Mouse (Mus musculus): Measurements from ENCODE around the gene Lrch1.

- no peak for TF ChIP-seq CTCF (IDR thresholded peaks at IDR 0.05)
- TF ChIP-seq EP300 (IDR thresholded peaks at IDR 0.05; ENCODE audit: insufficient read depth, low read depth, low read length), result no peak
- TF ChIP-seq POLR2A (IDR thresholded peaks at IDR 0.05; ENCODE audit: insufficient read depth, low read depth, low read length), result no peak
These were observed 38.0 kb upstream of the Lrch1 start for GRCm38 (mm10) chr14:74985658-74986057.
